Mouse (Mus musculus) frontal cortex, postnatal 36 days (tissue): ENCODE measurements around the gene Setd3.

Experiments used
- DNase-seq, 2 experiments: peaks; one replicate each; pipeline ENCODE4 v3.0.0; 2022; ENCODE audit warnings: low spot score in 2 of 2

Gene Setd3

DNA sequence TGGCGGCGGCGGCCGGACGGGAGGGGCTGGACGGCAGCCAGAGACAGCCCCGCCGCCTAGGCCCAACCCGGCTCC is at the start of gene Setd3:
Gene Setd3, minus strand, starts transcription at position 69 of the 75 bp plus-strand sequence.
- DNase-seq, result no peak

DNA sequence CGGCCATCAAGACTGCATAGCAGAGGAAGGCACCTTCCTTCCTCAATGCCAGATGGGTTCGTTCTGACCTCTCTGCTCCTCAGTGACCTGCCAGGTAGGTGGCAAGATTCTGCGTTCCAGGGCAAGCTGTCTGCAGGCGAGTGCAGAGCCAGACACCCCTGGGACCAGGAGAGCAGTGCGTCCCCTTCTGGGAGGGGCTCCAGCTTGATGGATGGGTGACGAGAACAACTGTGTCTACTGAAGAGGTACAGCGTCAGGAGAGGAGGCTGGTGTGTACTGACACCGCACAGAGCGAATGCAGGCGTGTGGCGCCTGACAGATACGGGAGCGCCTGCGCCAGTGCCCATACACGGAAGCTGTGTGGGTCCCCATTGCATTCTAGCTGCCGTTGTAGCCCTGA is 48.4 kb upstream of the Setd3 start:
- DNase-seq, result no peak

DNA sequence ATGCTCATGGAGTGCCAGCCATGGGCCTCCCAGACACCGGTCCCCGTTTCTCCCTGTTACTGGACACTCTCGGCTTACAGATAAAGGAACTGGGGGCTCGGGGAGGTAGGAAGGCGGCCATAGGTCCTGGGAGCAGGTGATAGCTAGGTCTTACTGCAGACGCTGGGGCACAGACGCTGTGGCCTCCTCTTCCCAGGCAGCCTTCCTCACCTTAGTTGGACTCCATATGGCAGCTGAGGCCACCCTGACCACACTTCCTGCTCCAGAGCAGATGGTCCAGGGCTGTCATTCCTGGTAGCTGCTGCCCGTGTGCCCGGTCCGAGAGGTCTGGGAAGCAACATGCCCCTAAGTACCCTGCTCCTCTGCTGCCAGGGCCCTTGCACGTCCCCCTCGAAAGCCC is 47.8 kb upstream of the Setd3 start:
- no peak for DNase-seq

DNA sequence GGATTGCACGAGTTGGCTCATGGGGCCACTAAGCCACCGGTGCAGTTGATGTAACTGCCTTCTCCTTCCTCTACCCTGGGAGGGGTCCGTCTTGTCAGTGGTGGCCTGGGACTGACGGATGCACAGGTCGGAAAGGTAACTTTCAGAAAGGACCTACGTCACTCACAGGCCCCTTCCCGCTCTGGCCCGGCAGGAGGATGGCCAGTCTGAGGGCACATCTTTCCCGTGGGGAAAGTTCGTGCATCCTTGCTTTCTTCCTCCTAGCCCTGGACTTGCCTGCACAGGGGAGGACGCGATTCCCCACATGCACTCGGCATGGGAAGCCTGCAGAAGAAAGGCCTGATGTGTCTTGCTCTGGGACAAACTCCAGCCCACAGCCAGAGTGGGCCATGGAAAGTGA is 47.1 kb upstream of the Setd3 start:
- DNase-seq, result no peak

DNA sequence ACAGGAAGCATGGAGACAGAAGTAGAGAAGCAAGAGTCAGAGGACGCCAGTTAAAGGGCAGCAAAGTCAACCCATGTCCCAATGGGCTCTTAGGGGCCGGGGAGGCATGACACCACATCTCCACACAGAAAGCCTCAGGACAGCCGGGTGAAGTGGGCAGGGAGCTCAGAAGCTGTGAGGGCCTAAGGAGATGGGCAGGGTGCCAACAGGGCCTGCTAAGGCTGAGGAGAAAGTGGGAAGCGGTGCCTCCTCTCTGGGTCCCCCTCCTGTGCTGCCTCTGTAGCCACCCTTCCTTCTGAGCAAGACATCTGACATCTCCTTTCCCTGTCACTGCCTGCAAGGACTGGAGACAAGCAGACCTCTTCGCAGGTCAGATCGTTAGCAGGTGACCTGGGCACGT is 46.7 kb upstream of the Setd3 start:
- no peak for DNase-seq

DNA sequence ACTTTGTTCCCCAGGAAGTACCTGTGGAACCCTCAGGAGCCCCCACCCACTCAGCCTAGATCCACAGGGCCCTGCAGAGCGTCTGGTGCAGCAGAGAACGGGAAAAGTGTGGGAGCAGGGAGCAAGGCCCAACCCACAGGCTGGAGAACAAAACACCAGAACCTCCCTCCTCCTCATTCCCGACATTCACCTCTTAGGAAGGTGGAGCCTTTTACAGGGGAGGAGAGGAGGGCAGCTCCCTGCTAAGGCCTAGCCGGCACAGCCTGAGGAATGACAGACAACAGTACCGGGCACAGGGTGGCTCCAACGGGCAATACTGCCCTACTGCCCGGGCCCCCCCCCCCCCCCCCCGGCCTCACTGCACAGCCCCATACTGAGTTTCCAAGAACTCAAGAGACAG is 44.2 kb upstream of the Setd3 start:
- no peak for DNase-seq

DNA sequence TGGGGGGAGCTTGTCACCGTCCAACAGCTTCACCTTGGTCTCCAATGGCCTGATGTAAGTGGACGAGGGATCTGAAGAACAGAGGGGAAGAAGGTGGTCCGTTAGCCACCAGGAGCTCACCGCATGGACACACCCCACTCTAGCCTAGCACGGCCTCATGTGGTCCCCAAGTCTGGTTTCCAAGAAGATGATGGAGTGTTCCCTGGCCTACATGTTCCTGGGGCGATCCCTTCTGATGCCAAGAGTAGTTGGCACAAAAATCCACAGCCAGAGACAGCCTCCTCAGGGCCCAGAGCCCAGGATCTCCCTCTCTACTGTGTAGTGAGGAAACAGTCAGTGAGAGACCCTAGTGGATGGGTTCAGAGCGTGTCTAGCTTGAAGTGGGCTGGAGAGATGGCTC is 42.6 kb upstream of the Setd3 start:
- DNase-seq, result no peak

DNA sequence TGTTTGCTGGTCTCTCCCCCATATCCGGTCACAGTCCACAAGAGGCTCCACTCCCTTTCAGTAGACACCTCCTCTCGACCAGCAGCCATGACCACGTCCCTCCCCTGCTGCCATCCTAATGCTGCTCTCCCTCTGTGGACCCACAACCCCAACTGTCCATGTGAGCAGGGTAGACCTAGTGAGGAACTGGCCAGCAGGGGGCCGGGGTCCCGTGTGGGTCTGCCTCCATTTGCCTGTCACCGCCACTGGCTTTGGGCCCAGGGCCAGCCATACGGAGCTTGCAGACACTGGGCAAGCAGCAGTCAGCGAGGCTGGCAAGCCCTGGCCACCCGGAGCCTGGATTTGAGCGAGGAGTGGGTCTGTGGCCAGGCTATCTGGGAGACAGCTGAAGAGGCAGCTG is 42.1 kb upstream of the Setd3 start:
- no peak for DNase-seq

DNA sequence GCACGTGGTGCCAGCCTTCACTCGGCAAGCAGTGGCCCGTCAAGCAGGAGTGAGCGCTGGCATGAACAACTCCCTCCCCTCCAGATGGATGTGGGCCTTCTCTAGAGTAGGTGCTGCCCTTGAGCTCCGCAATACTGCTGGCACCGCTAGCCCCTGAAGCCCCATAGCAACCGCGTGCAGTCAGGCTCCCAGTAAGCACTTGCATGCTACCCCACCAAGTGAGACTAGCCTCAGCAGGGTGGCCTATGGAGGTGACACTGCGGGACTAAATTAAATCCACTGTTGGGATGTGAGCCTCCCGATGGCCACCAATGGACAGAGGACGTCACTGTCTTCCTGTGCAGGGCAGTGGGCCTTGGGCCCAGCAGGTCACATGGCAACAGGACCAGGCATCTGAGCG is 41.5 kb upstream of the Setd3 start:
- DNase-seq, result no peak

DNA sequence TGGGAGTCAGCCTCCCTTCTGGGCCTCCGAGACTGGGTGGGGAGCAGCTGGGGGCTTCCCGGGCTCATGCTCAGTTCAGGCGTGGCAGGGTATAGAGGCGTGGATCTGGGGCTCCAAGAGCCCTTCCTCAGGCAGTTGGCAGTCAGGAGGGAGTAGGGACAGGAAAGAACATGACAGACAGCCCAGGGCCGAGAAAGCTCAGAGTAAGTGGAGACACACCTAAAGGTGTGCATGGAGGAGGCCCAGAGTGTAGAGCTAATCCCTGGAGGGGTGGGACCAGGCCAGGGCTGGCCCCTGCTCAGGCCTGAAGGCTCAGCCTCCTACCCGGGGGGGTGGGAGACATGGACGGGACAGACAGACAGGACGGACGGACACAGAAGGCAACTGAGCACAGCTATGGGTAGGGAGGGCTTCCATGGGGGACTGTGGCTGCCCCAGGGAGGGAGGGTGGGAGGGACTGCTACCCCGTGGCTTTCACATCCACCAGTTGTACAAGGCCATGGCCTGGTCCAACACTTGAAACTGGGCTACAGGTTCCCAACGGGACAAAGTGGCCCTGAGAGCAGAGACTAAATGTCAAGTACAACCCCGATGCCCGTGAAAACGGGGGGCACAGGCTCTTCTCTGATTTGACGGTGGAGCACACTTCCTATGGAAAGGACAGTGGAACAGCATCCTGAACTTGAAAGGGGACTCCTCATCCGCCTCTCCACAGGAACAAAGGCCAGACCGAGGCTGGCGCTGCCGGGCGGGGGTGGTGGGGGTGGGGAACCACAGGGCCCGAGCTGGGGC is 40.9 kb upstream of the Setd3 start:
- DNase-seq, result no peak

DNA sequence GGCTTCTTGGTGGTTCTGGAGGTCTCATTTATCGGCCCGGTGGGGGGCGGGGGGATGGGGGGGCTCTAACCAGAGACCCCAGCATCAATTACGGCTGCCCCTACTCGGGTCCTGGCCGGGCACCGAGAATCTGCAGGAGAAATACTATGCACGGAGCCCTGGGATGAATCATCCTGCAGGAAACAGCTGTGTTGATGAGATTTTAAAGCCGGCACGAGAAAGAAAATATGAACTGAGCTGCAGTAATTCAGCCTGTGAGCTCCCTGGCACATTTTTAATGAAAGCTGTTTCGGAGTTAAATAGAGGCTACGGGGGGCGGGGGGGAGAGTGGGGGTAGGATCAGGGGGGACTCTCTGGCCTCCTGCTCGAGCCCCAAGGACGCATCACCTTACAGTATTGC is 40.0 kb upstream of the Setd3 start:
- DNase-seq, result peak in 1 of 2 experiments; percentile 36

DNA sequence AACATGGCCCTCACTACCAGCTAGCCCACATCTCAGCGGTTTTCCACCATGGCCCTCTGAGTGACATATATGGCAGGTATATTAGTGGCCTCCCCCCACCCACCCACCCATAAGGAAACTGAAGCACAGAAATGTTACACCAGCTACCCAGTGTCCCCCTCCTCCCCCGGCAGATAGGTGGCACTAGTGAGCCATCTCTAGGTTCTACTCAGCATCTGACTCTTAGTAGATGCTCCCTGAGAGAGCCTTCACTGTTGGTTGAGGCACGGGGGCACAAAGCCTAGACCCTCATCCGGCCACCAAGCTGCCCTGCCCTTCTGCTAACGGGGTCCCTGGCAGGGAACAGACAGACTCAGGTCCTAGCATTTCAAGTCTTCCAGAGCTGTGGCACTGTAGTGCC is 38.5 kb upstream of the Setd3 start:
- peak in 1 of 2 experiments; percentile 53 for DNase-seq

DNA sequence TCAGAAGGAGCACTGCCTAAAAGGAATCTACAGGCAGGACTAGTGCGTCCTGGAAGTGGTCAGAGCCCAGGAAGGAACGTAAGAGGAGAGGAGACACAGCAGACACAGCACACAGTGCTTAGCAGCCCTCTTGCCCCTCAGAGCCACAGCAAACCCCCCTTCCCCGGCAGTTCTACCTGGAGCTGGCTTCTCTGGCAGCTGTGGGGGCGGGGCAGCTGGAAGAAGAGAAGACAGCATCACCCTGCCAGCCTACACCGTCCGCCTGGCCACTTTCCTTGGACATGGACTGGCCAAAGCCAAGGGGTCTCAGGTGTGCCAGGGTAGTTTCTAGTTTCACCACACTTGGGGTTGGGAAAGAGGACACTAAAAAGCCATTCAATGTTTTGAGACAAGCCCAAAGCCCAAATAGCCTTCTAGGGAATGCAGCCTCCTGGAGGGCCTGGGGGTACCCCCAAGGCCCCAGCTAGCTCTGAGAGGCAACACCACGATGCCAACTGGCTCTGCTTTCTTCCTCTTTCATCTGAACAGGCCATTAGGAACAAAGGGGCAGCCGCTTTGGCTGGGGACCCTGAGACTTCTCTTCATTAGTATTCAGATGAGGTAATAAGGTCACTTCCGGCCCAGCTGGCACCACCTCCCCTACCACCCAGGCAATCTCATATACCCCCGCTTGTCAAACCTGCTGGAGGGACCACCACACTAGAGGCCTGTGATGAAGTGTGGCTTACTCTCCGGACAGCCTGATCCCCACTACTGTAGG is 37.7 kb upstream of the Setd3 start:
- DNase-seq, result no peak

DNA sequence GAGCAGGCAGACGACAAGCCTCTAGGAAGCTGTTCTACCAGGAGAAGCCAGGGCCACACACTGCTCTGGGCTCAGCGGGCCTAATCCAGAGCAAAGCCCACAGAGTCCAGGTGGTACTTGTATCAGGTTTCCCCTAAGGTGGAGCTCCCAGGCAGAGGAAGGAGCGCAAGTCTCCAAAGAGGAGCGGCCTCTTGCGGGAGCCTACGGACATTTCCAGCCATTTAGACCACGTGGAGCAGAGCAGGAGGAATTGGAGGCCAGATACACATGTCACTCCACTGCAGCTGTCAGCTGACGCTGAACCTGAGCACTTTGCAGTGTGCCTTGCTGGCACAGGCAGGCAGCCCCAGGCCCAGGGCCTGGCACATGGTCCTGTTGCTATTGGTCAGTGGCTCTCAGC is 36.0 kb upstream of the Setd3 start:
- DNase-seq, result no peak

DNA sequence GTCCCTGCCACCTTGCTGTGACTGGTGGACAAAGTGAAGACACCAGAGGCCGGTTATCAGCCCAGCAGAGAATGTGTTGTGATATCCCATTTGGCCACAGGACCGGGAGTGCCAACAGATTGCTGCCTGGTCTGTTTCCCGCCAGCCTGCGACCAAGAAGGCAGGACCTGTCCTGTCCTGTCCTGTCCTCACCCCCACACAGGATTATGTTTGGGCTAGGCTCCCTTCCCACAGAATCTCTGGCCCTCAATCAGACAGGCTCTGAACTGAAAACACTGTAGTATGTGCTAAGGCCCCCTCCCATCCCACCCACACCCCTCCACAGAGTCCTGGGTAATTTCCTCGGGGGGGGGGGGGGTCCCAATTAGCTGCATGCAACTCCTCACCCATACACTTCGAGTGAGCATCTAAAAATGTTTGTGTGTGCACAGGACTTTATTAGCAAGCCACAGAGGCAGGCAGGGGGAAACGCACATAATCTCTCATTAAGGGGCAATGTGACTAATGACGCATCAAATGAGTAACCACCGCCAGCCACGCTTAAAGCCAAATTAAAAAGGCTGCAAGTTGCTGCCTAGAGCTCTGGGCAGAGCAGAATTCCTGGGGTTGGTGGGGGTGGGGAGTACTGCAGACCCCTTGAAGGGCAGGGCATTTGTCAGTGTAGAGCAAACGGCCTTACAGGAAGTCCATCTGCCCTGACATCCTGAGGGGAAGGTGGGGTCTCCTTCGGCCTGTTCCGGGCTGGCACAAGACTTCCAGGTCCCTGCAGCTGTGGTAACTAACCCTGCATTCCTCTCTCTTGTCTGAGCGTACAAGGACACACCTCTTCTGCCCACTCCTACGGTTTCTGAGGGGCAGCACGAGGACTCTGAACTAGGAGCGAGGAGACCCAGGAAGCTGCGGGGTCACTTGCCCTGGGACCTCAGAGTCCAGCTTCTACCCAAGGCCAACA is 34.3 kb upstream of the Setd3 start:
- no peak for DNase-seq

DNA sequence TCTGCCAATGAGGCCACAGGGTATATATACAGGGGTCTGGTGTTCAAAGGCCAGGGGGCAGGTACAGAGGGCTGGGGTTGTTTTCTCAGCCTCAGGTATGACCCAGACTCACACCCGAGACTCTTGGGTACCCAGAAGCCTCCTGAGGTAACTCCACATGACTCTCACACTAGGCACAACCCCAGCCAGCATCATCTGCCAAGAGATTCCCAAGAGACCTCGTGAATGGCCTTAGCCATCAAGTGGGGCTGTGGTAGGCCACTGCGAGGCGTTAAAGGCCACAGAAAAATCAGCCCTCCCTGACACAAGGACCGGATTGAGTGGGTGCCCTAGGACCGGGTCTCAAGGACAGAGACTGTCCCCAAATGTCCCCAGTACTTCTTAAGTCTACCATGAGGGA is 33.4 kb upstream of the Setd3 start:
- DNase-seq, result no peak

DNA sequence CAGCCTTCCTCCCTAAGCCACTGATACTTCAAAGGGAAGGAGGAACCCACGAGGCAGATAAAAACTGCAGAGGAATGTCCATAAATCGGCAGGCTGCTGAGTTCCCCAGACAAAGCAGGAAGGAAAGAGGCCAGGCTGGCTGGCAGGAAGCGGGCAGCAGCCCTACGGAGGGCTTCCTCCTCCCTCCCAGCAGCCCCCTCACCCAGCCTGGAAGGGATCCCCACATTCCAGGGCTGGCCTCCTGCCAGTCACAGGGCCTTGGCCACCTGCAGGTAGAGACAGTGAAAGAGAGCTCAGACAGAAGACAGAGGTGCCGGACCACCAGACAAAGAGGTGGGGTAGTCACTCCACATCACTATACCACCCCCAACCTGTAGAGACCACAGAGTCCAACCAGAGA is 33.0 kb upstream of the Setd3 start:
- DNase-seq, result no peak

DNA sequence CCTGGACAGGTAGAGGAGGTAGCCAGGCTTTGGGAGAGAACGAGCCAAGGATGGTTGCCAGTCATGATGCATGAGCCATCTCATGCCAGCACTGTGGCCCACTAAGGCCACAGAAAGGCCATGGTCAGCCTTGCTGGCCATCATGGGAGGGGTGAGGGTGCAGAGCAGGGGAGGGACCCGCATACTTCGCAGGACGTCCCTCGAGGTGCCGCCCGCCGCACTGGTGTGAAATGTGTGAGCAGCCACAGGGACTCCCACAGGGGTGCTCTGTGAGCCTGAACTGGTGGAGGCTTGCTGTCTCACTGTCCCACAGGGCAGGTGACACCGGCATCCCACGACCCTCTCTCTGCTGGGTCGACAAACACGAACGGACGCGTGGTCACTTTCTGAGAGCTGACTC is 31.5 kb upstream of the Setd3 start:
- DNase-seq, result no peak

DNA sequence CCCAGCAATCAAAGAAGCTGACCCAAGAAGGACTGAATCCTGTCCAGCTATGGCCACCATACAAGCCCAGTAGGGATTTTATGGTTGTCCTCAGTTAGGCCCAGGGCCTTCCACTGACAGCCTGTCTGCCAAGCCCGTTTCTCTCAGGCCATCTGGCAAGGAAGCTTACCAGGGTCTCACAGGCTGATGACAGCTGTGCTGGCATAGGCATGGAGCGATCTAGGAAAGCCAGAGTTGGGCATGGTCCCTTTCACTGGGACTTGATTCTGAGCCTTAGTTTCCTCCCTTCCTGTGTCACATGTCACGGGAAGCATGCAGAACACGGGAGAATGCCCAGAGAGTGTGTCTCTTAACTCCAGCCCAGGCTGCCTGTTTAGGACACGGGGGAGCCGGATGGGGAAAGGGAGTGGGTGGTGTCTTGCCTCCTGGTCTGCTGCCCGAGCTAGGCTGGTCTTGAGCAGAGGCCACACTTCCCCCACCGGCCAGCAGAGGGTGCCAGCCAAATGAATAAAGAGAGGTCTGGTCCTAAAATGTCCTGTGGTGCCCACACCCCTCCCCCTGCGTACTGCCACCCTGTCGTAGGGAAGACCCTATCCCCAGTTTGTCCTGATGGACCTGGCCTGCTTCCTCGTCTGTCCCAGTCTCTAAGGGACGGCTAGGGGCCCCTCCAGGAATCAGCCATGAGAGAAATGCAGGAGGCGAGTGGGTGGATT is 29.8 kb upstream of the Setd3 start:
- peak; percentile 62 to 72 for DNase-seq

DNA sequence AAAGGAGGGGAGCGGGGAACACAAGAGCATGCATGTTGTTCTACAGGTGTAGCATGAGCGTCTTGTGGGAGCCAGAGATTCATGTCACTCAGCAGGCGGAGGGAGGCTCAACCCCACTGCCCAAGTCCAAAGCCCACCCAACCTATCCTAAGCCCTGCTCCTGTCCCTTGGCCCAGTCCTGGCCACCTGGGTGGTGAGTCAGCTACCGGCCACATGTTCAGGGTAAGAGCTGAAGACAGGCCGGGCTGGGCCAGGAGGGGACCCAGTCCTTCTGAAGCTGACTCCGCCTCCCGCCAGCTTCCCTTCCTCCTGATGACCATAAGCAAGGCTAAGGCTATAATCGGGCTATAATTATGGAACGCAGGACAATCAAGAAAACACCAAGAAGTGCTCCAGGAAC is 29.1 kb upstream of the Setd3 start:
- no peak for DNase-seq

DNA sequence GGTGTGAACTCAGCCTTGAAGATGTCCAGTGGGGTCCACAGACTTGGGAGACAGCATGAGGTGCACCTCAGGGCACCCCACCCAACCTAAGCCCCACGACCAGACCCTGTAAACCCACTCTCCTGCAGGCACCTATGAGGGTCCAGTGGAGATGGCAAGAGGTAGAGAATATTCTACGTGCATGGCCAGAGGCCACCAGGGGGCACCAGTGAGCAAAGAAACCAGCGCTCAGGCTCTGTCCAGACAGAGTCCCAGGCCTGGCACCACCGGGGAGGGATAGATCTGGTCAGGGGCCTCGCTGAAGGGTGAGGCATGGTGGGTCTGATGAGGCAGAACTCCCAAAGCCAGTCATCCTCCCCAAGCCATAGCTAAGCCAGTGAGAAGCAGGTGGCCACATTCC is 27.5 kb upstream of the Setd3 start:
- DNase-seq, result peak; percentile 71 to 80

DNA sequence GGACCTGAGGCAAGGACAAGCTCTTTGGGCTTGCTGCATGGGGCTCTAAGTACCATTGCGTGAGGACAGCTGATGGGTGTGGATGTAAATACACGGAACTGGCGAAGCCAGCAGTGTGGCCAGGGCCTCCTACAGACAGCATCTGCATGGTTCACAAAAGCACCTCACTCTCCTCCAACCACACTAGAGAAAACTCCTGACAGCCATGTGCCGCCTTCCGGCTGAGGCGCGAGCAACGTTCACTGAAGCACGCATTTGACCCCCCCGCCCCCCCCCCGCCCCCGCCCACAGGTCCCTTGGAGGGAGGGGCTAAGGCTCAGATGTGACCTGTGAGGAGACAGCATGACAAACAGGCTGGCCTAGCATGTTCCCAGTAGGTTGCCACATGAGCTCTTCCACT is 25.9 kb upstream of the Setd3 start:
- DNase-seq, result no peak
